Mouse (Mus musculus) stomach, embryonic 16.5 days (tissue): Measurements from ENCODE around the gene Dnajc6. TPM values are rescaled to one million over a fixed set of nuclear protein-coding genes. Genes with fewer than 3 reads are reported as not detected.

ENCODE experiments used
- ATAC-seq: fragments of 200-750 bp; cut with Nextera tagmentation; 2 replicates; pipeline ENCODE4 v1.8.0; 2017; ENCODE audit warnings: moderate number of reproducible peaks, moderate TSS enrichment; ENCODE audit not compliant: insufficient read depth, low FRiP score
- H3K27ac ChIP-seq: fragments of 300-500 bp; sonication (generic); 2 replicates; pipeline ENCODE4 v1.5.1; 2014; ENCODE audit warnings: low read length
- H3K27me3 ChIP-seq: fragments of 300-500 bp; sonication (generic); 2 replicates; pipeline ENCODE4 v1.6.1; 2014; ENCODE audit warnings: low read length, control low read depth, mixed read lengths; ENCODE audit not compliant: control insufficient read depth, insufficient read depth
- H3K36me3 ChIP-seq: fragments of 300-500 bp; sonication (generic); 2 replicates; pipeline ENCODE4 v1.6.1; 2014; ENCODE audit warnings: low read length; ENCODE audit not compliant: control insufficient read depth, insufficient read depth
- H3K4me1 ChIP-seq: fragments of 300-500 bp; sonication (generic); 2 replicates; pipeline ENCODE4 v1.6.1; 2014; ENCODE audit warnings: low read length, control low read depth, mixed read lengths; ENCODE audit not compliant: control insufficient read depth, insufficient read depth
- H3K4me2 ChIP-seq: fragments of 300-500 bp; sonication (generic); 2 replicates; pipeline ENCODE4 v1.6.1; 2014; ENCODE audit warnings: low read depth, low read length, mixed read lengths
- H3K4me3 ChIP-seq: fragments of 300-500 bp; sonication (generic); replicated peaks from 2 replicates; pipeline ENCODE4 v1.5.1; 2014; ENCODE audit warnings: mild to moderate bottlenecking, low read length
- H3K9ac ChIP-seq: fragments of 300-500 bp; sonication (generic); 2 replicates; pipeline ENCODE4 v1.6.1; 2014; ENCODE audit warnings: low read length
- H3K9me3 ChIP-seq: fragments of 300-500 bp; sonication (generic); replicated peaks from 2 replicates; pipeline ENCODE4 v1.6.1; 2016; ENCODE audit warnings: low read length, control low read depth; ENCODE audit not compliant: control insufficient read depth
- WGBS: fragments of 180-500 bp; shearing (Covaris S2); extraction: QIAGEN DNeasy Blood & Tissue Kit; methylation state at CpG from one replicate; pipeline ENCODE4 v1.1.7; 2014; 5-methylcytosine and 5-hydroxymethylcytosine counted together
- polyA plus RNA-seq: library from polyadenylated mRNA; unstranded; fragments of >200 nt; fragmentation: Nextera tagmentation; extraction: Ambion mirVana; gene quantifications from 2 replicates; pipeline ENCODE4 v1.2.1, GENCODE M21; 2015

Gene Dnajc6
- polyA plus RNA-seq, 1 experiment from 2014 or later, result 1.5 TPM

GRCm38 (mm10) chr4:101496188-101496533, 287 bp upstream of the Dnajc6 start:
- Histone ChIP-seq H3K9me3 (no peaks in the 10 kb centered on the region), H3K27ac (no peak overlapping the region), H3K9ac (peak overlapping the region; percentile 56), H3K4me3 (peak overlapping the region; percentile 59), H3K36me3 (no peaks in the 10 kb centered on the region), H3K4me1 (peaks cover 7% of the 10 kb centered on the region), H3K27me3 (peaks cover 29% of the 10 kb centered on the region), H3K4me2 (peak overlapping the region; percentile 93)
- 2% methylated on average over 28 of the region's 28 CpGs for WGBS
- no peak for ATAC-seq

GRCm38 (mm10) chr4:101497336-101497735, 888 bp downstream of the Dnajc6 start:
- peak overlapping the region; percentile 93 for H3K4me2 ChIP-seq
- no peaks in the 10 kb centered on the region for H3K36me3 ChIP-seq
- peaks cover 7% of the 10 kb centered on the region for H3K4me1 ChIP-seq
- no peak overlapping the region for H3K9ac ChIP-seq
- WGBS, result 3% methylated on average over 14 of the region's 14 CpGs
- ATAC-seq, result no peak
- H3K4me3 ChIP-seq, result peak overlapping the region; percentile 59
- H3K27ac ChIP-seq, result no peak overlapping the region
- peaks cover 29% of the 10 kb centered on the region for H3K27me3 ChIP-seq
- H3K9me3 ChIP-seq, result no peaks in the 10 kb centered on the region

GRCm38 (mm10) chr4:101504470-101505007, 8.1 kb downstream of the Dnajc6 start:
- H3K4me3 ChIP-seq, result no peak overlapping the region
- no peak overlapping the region for H3K9ac ChIP-seq
- 73% methylated on average over 7 of the region's 7 CpGs for WGBS
- ATAC-seq, result no peak
- H3K4me1 ChIP-seq, result peaks cover 14% of the 10 kb centered on the region
- no peak overlapping the region for H3K4me2 ChIP-seq
- no peaks in the 10 kb centered on the region for H3K36me3 ChIP-seq
- H3K27ac ChIP-seq, result no peak overlapping the region
- H3K9me3 ChIP-seq, result no peaks in the 10 kb centered on the region
- H3K27me3 ChIP-seq, result peaks cover 7% of the 10 kb centered on the region; the same call in 1 of the 2 replicates

DNA sequence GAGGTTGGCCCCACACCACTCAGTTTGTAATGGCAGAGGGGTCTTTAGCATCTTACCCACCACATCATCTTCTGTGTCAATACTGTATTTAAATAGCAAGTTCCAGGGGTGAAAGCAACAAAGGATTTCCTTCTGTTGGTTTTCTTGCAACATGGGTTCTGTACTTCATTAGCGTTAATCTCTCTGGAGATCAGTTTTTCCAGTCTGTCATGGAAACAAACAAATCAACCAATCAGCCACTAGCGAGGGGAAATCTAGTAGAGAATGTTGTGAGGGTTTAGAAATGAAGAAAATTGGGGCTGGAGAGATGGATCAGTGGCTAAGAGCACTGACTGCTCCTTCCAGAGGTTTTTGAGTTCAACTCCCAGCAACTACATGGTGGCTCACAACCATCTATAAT, 9.5 kb downstream of the Dnajc6 start:
- H3K9ac ChIP-seq, result no peak overlapping the region
- H3K27ac ChIP-seq, result no peak overlapping the region
- WGBS, result 59% methylated on average over 2 of the region's 2 CpGs
- H3K36me3 ChIP-seq, result no peaks in the 10 kb centered on the region
- H3K4me1 ChIP-seq, result peaks cover 14% of the 10 kb centered on the region
- peaks cover 7% of the 10 kb centered on the region; the same call in 1 of the 2 replicates for H3K27me3 ChIP-seq
- H3K9me3 ChIP-seq, result no peaks in the 10 kb centered on the region
- no peak for ATAC-seq
- H3K4me3 ChIP-seq, result no peak overlapping the region
- no peak overlapping the region for H3K4me2 ChIP-seq

GRCm38 (mm10) chr4:101506372-101506771, 9.9 kb downstream of the Dnajc6 start:
- H3K4me3 ChIP-seq, result no peak overlapping the region
- no peaks in the 10 kb centered on the region for H3K36me3 ChIP-seq
- H3K4me1 ChIP-seq, result peaks cover 14% of the 10 kb centered on the region
- H3K4me2 ChIP-seq, result no peak overlapping the region
- peaks cover 7% of the 10 kb centered on the region; the same call in 1 of the 2 replicates for H3K27me3 ChIP-seq
- no peak overlapping the region for H3K9ac ChIP-seq
- no peak for ATAC-seq
- H3K27ac ChIP-seq, result no peak overlapping the region
- H3K9me3 ChIP-seq, result no peaks in the 10 kb centered on the region

DNA sequence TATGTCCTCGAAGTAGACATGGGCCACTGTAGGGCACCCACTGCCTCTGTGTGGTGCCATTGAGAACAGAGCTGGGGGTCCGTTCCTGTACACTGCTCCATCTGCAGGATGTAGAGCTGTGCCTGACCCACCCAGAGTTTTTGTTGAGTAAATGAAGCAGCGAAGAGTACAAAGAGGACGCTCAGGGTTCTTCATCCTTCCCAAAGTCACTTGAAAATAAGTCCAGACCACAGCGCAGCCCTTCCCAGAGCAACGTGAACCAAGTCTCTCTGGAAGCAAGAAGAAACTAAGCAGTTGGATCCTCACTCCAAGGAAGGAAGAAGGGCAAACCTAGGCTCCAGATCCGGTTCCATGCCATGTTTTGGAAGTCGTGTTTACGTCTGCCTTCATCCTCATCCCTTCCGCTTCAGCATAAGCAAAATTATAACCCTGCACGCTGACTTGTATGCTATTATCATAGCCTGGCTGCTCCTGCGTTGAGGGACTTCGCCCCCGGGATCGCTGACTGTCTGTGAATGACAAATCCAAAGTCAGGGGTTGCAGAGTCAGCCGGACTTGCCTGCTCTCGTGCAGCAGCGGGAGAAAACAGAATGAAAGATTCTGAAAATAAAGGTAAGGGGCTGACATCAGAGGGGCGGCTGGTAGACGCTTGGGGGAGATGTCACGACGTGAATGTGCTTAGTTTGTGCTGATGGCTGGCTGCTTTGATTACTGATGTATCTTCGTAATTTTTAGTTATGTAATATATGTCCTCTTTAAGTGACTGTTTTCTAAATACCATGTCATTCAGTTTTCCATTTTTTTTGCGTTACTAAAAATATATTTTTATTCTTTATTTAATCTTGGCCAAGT, 11.3 kb downstream of the Dnajc6 start:
- peaks cover 14% of the 10 kb centered on the region for H3K4me1 ChIP-seq
- H3K9me3 ChIP-seq, result no peaks in the 10 kb centered on the region
- peaks cover 7% of the 10 kb centered on the region; the same call in 1 of the 2 replicates for H3K27me3 ChIP-seq
- H3K36me3 ChIP-seq, result no peaks in the 10 kb centered on the region
- peak overlapping the region; percentile 69 for H3K4me2 ChIP-seq
- H3K9ac ChIP-seq, result peak overlapping the region; percentile 59
- H3K27ac ChIP-seq, result no peak overlapping the region
- no peak for ATAC-seq
- WGBS, result 11% methylated on average over 24 of the region's 24 CpGs
- peak overlapping the region; percentile 45 for H3K4me3 ChIP-seq

DNA sequence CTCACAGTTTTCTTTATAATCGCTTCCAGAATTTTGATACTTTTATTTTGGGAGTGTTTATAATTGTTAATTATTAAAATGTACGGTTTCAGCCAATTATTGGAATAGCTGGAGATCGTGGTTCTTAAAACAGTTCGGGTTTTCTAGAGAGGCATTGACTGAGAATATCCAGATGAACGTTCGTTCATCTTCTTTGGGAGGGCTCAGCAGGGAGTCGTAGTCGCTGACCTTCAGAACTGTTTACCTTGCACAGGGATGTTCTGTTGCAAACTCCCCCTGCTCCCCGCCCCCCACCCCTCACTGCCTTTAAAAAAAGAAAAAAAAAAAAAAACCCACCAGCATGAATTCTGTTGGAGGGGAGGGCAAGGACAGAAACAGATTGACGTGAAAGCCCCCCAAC, 12.0 kb downstream of the Dnajc6 start:
- Histone ChIP-seq H3K27me3 (peaks cover 7% of the 10 kb centered on the region; the same call in 1 of the 2 replicates), H3K9ac (peak overlapping the region; percentile 64), H3K4me2 (peak overlapping the region; percentile 72), H3K9me3 (no peaks in the 10 kb centered on the region), H3K4me1 (peaks cover 14% of the 10 kb centered on the region), H3K36me3 (no peaks in the 10 kb centered on the region), H3K27ac (no peak overlapping the region), H3K4me3 (peak overlapping the region; percentile 42)
- 2% methylated on average over 10 of the region's 10 CpGs for WGBS
- no peak for ATAC-seq

DNA sequence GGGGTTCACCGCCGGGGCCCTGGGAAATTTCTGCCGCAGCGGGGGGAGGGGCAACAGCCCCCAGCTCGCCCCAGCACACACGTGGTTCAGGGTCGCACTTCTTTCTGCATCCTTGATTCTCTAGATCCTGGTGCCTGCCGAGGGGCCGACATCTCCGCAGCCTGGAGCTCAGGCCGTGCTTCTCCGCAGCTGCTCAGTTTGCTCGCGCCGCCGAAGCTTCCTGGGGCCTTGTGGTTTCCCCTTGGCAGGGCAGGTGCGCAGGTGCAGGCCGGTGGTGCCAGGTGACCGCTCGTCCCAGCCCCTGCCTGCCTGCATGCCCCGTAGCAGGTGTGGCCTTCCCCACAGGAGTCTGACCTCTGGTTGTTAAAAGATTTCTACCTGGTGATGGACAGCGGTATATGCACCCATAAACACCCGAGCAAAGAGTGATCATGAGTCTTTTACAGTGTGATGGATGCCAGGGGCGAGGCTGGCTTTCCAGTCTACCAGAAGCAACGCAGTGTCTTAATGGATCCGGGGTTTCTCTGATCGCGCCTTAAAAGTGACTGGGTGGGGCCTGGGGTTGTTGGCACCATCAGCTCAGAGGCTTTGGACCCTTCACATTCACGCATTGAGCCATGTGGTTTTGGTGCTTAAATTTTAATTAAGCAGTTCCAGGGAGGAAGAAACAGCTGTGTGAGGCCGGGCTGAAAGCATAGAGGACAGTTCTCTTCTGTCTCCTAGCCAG, 12.6 kb downstream of the Dnajc6 start:
- Histone ChIP-seq H3K4me1 (peaks cover 14% of the 10 kb centered on the region), H3K4me3 (peak overlapping the region; percentile 42), H3K27ac (no peak overlapping the region), H3K9me3 (no peaks in the 10 kb centered on the region), H3K27me3 (peaks cover 7% of the 10 kb centered on the region; the same call in 1 of the 2 replicates), H3K36me3 (no peaks in the 10 kb centered on the region), H3K4me2 (peak overlapping the region; percentile 72), H3K9ac (peak overlapping the region; percentile 64)
- peak; percentile 58; the same call in 1 of the 2 replicates for ATAC-seq
- WGBS, result 5% methylated on average over 30 of the region's 30 CpGs
